Mouse (Mus musculus) myocyte (in vitro differentiated cells): ENCODE results near the gene Tldc1. TPM values are rescaled to one million over a fixed set of nuclear protein-coding genes. Genes with fewer than 3 reads are reported as not detected.
A peak's percentile ranks its signal among the peaks of the same experiment; 100 is the strongest.

Experiments
- H3K27me3 ChIP-seq: one replicate; pipeline ENCODE4 v1.6.1; 2011; ENCODE audit not compliant: control insufficient read depth, insufficient read depth, insufficient read length
- H3K36me3 ChIP-seq: one replicate; pipeline ENCODE4 v1.6.1; 2011; ENCODE audit not compliant: control insufficient read depth, insufficient read depth
- H3K4me2 ChIP-seq: one replicate; pipeline ENCODE4 v1.6.1; 2011; ENCODE audit warnings: low read depth, control low read depth
- H3K4me3 ChIP-seq: one replicate; pipeline ENCODE4 v1.5.1; 2011; ENCODE audit warnings: mild to moderate bottlenecking, control low read depth, moderate library complexity
- H3K79me2 ChIP-seq: one replicate; pipeline ENCODE4 v1.6.1; 2011; ENCODE audit not compliant: control insufficient read depth, insufficient read depth
- H3ac ChIP-seq: one replicate; pipeline ENCODE4 v1.6.1; 2011; ENCODE audit not compliant: control insufficient read depth, insufficient read length
- CEBPB ChIP-seq: IDR thresholded peaks from 2 replicates; pipeline ENCODE4 v1.6.1; 2011; ENCODE audit warnings: mild to moderate bottlenecking, moderate library complexity; ENCODE audit not compliant: poor library complexity, insufficient read depth, severe bottlenecking
- E2F4 ChIP-seq: IDR thresholded peaks from one replicate; pipeline ENCODE4 v1.6.1; 2011; ENCODE audit warnings: mild to moderate bottlenecking, control low read depth, moderate library complexity; ENCODE audit not compliant: insufficient read depth
- MAX ChIP-seq: IDR thresholded peaks from one replicate; pipeline ENCODE4 v1.6.1; 2011; ENCODE audit warnings: low read depth, mild to moderate bottlenecking, control low read depth
- MYOD1 ChIP-seq, 3 experiments: IDR thresholded peaks; one replicate each; pipeline ENCODE4 v1.6.1; 2011; ENCODE audit warnings: control low read depth in 2 of 3, low read depth in 2 of 3, mild to moderate bottlenecking in 2 of 3, moderate library complexity in 1 of 3; ENCODE audit not compliant: insufficient read length in 2 of 3, control insufficient read depth in 1 of 3
- MYOG ChIP-seq, 3 experiments: IDR thresholded peaks; one replicate each; pipeline ENCODE4 v1.6.1; 2011; ENCODE audit warnings: control low read depth in 2 of 3, low read depth in 2 of 3, mild to moderate bottlenecking in 2 of 3; ENCODE audit not compliant: insufficient read length in 2 of 3, control insufficient read depth in 1 of 3, insufficient read depth in 1 of 3
- POLR2A ChIP-seq: IDR thresholded peaks from one replicate; pipeline ENCODE4 v1.6.1; 2011; ENCODE audit warnings: low read depth, mild to moderate bottlenecking, control low read depth, moderate library complexity; ENCODE audit not compliant: insufficient read length
- POLR2AphosphoS2 ChIP-seq: IDR thresholded peaks from one replicate; pipeline ENCODE4 v1.6.1; 2011; ENCODE audit warnings: low read depth, control low read depth; ENCODE audit not compliant: insufficient read length
- REST ChIP-seq: IDR thresholded peaks from one replicate; pipeline ENCODE4 v1.6.1; 2011; ENCODE audit warnings: mild to moderate bottlenecking, control low read depth, moderate library complexity; ENCODE audit not compliant: insufficient read depth, insufficient read length
- SRF ChIP-seq: IDR thresholded peaks from one replicate; pipeline ENCODE4 v1.6.1; 2011; ENCODE audit warnings: low read depth; ENCODE audit not compliant: control insufficient read depth, insufficient read length
- TCF12 ChIP-seq: IDR thresholded peaks from one replicate; pipeline ENCODE4 v1.6.1; 2011; ENCODE audit warnings: mild to moderate bottlenecking, control low read depth; ENCODE audit not compliant: poor library complexity, insufficient read depth, severe bottlenecking
- TCF3 ChIP-seq: IDR thresholded peaks from one replicate; pipeline ENCODE4 v1.6.1; 2011; ENCODE audit warnings: low read depth, control low read depth; ENCODE audit not compliant: insufficient read length
- USF1 ChIP-seq: IDR thresholded peaks from one replicate; pipeline ENCODE4 v1.6.1; 2011; ENCODE audit warnings: low read depth, mild to moderate bottlenecking, control low read depth, moderate library complexity
- polyA plus RNA-seq: library from polyadenylated mRNA; unstranded; fragments of >200 nt; fragmentation: generic; extraction: Trizol; gene quantifications from one replicate; pipeline ENCODE4 v1.2.1, GENCODE M21; 2012; ENCODE audit warnings: missing spikeins

The Tldc1 gene
- 9.6 TPM for polyA plus RNA-seq

DNA sequence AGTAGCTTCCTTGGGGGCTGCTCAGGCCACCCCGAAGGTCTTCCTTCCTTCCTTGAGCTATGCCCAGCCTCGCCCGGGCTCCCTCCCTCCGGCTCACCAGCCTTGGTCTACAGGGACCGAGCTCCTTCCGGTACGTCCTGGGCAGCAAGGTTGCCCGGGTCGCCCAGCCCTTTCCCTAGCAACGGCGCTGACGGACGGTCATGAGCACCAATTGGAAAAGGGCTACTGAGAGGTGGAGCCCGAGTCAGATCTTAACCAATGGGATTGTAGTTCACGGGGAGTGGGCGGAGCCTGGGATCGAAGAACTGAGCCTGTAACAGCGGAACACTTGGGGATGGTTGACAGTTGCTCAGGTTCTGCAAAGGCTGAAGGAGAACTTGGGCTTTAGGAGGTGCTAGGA is at the start of gene Tldc1:
TSS of gene Tldc1 (minus strand) at position 154 of the 400 bp plus-strand sequence.
- Histone ChIP-seq H3ac (peak within 1 kb of the TSS; percentile 48), H3K27me3 (no peaks in the 10 kb centered on the region), H3K4me2 (peak within 1 kb of the TSS; percentile 90), H3K4me3 (peak within 1 kb of the TSS; percentile 46), H3K79me2 (no peaks in the 10 kb centered on the region), H3K36me3 (no peaks in the 10 kb centered on the region)
- TF ChIP-seq MAX, result no peak
- TF ChIP-seq E2F4, result no peak
- TF ChIP-seq REST, result no peak
- TF ChIP-seq TCF12, result no peak
- peak; percentile 85 for TF ChIP-seq POLR2AphosphoS2
- TF ChIP-seq TCF3, result no peak
- TF ChIP-seq POLR2A, result peak; percentile 90

GRCm38 (mm10) chr8:119827721-119828153 is 49.5 kb upstream of the Tldc1 start:
- Histone ChIP-seq H3K36me3 (no peaks in the 10 kb centered on the region), H3K79me2 (peaks cover 37% of the 10 kb centered on the region), H3K27me3 (no peaks in the 10 kb centered on the region), H3ac (no peak overlapping the region), H3K4me2 (no peak overlapping the region), H3K4me3 (no peak overlapping the region)
- no peak for TF ChIP-seq TCF12
- no peak for TF ChIP-seq E2F4

DNA sequence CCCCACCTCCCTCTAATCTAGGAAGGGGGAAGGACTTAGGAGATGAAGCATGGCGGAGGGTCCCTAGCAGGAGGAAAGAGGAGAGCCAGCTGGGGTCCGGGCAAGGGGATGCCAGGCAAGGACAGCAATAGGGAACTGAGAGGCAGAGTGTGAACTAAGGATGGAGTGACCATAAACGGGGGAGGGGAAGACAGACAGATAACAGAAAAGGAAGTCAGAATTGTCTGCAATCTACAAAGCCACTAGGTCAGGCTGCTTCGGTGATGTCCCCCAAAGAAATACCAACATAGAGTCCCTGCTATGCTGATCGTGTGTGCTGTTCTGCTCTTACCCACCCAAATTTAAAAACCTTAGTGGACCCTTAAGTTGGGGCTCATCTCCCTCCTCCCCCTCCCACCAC is 48.8 kb upstream of the Tldc1 start:
- Histone ChIP-seq H3K4me3 (no peak overlapping the region), H3K27me3 (no peaks in the 10 kb centered on the region), H3K36me3 (no peaks in the 10 kb centered on the region), H3K79me2 (peaks cover 31% of the 10 kb centered on the region), H3ac (no peak overlapping the region), H3K4me2 (no peak overlapping the region)
- no peak for TF ChIP-seq SRF
- TF ChIP-seq USF1, result no peak
- TF ChIP-seq REST, result no peak
- TF ChIP-seq MYOG (IDR thresholded peaks at IDR 0.05; ENCODE audit: control insufficient read depth in 1 of 3, insufficient read depth in 1 of 3, insufficient read length in 2 of 3, low read depth in 2 of 3), result no peak
- TF ChIP-seq TCF3, result no peak
- TF ChIP-seq CEBPB, result no peak
- no peak for TF ChIP-seq MAX
- TF ChIP-seq POLR2AphosphoS2, result no peak
- no peak for TF ChIP-seq MYOD1 (IDR thresholded peaks at IDR 0.05; ENCODE audit: control insufficient read depth in 1 of 3, insufficient read length in 2 of 3, low read depth in 2 of 3)
- no peak for TF ChIP-seq E2F4
- TF ChIP-seq TCF12, result no peak
- no peak for TF ChIP-seq POLR2A

DNA sequence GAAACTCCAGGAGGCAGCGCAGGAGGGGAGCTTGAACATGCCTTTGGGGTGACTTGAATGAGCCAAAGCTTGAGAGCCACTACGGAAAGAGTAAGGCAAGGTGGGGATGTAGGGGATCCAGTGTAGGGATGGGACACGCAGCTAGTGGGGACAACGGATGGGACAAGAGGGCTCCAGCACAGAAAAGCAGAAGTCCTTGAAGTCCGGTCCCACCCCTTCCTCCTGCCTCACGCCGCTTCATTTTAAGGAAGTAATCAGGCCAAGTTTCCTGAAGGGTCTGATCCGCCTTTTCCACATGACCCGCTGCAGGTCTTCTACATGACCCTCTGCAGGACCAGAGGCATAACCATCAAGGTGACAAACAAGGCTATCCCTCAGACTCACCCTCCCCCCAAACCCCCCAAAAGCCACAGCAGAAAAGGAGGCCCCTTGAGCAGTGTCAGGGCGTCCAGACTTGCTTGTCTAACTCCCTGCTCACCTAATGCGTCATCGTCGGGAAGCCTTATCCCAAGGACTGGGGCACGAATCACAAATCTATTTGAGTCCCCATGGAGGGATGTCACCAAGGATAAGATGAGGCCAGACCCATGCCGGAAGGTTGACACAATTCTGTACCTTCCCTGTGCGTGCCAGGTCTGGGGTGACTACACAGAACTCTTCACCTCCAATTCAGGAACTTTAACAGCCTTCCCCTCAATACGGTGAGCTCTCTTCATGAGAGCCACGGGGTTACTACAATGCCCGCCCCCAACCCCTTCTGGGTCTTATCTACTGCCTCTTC is 47.9 kb upstream of the Tldc1 start:
- Histone ChIP-seq H3K79me2 (peaks cover 26% of the 10 kb centered on the region), H3K36me3 (no peaks in the 10 kb centered on the region)

DNA sequence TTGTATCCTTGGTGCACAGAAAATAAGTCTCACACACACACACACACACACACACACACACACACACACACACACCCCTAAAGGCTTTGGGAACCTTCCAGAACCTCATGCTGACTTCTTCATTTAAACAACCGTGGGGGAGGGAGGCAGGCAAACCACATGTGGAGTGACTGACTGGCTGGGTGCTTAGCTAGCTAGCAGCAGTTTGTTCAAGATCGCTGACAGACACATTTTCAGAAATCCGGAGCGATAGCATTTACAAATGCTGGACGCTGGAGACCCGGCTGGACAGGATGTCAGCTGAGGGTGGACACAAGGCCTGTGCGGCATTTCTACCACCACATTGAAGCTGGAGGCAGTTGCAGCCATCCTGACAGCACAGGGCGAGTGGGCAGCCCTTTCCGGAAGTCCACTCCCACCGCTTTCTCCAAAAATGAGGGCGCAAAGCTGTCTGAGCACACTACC is 46.6 kb upstream of the Tldc1 start:
- no peak overlapping the region for H3K4me3 ChIP-seq
- H3K4me2 ChIP-seq, result no peak overlapping the region
- H3ac ChIP-seq, result no peak overlapping the region
- H3K27me3 ChIP-seq, result no peaks in the 10 kb centered on the region
- no peaks in the 10 kb centered on the region for H3K36me3 ChIP-seq
- no peak for TF ChIP-seq TCF12
- TF ChIP-seq E2F4, result no peak
- no peak for TF ChIP-seq USF1
- no peak for TF ChIP-seq MYOD1 (IDR thresholded peaks at IDR 0.05; ENCODE audit: control insufficient read depth in 1 of 3, insufficient read length in 2 of 3, low read depth in 2 of 3)
- no peak for TF ChIP-seq CEBPB
- TF ChIP-seq POLR2AphosphoS2, result no peak
- no peak for TF ChIP-seq REST
- TF ChIP-seq SRF, result no peak
- TF ChIP-seq MAX, result no peak
- TF ChIP-seq MYOG (IDR thresholded peaks at IDR 0.05; ENCODE audit: control insufficient read depth in 1 of 3, insufficient read depth in 1 of 3, insufficient read length in 2 of 3, low read depth in 2 of 3), result no peak
- no peak for TF ChIP-seq TCF3
- TF ChIP-seq POLR2A, result no peak
- peaks cover 22% of the 10 kb centered on the region for H3K79me2 ChIP-seq

More for the DNA sequence above, 47.9 kb upstream of the Tldc1 start:
- TF ChIP-seq POLR2AphosphoS2, result no peak
- Histone ChIP-seq H3ac (no peak overlapping the region), H3K4me3 (no peak overlapping the region), H3K4me2 (no peak overlapping the region), H3K27me3 (no peaks in the 10 kb centered on the region)
